Mouse (Mus musculus) lung, adult 10 weeks (tissue): ENCODE results near the gene Tmprss3. TPM values are rescaled to one million over a fixed set of nuclear protein-coding genes. Genes with fewer than 3 reads are reported as not detected.

Experiments used
- polyA plus RNA-seq: library from polyadenylated mRNA; stranded (reverse); fragments of 350-450 nt; fragmentation: Illumina TruSeq; extraction: RNeasy Lipid Tissue Mini Kit (QIAGEN cat#74804); gene quantifications from one replicate; pipeline ENCODE4 v1.2.3, GENCODE M21; 2014; ENCODE audit warnings: low read depth, low replicate concordance; ENCODE audit not compliant: insufficient read depth

The Tmprss3 gene
- not detected for polyA plus RNA-seq

GRCm38 (mm10) chr17:31198877-31199276, at the start of gene Tmprss3:
Tmprss3 (minus strand) TSS chr17:31198977.

GRCm38 (mm10) chr17:31207771-31208334, 9.1 kb upstream of the Tmprss3 start, which contains the start of gene Ubash3a:
Ubash3a (plus strand) TSS chr17:31207873.

GRCm38 (mm10) chr17:31165127-31165526, 33.6 kb downstream of the Tmprss3 start, which contains the start of gene Tff1:
Tff1 (minus strand) TSS chr17:31165277.

GRCm38 (mm10) chr17:31144040-31145037, 54.4 kb downstream of the Tmprss3 start, which contains the start of gene Tff2:
Tff2 (minus strand) TSS chr17:31144282.

GRCm38 (mm10) chr17:31129452-31129851, 69.3 kb downstream of the Tmprss3 start, which contains the start of gene Tff3:
Tff3 (minus strand) TSS chr17:31129646.

Other genes starting within 250 kb of the Tmprss3 start
- gene Umodl1, start 244.3 kb downstream of the Tmprss3 start, polyA plus RNA-seq: not detected
- gene Abcg1, start 141.3 kb downstream of the Tmprss3 start, polyA plus RNA-seq: 16.4 TPM
- not detected for gene Tff3, start 69.3 kb downstream of the Tmprss3 start, polyA plus RNA-seq
- 32.1 TPM for gene Tff2, start 54.7 kb downstream of the Tmprss3 start, polyA plus RNA-seq
- gene Tff1, start 33.7 kb downstream of the Tmprss3 start, polyA plus RNA-seq: not detected
- 1.0 TPM for gene Ubash3a, start 8.9 kb upstream of the Tmprss3 start, polyA plus RNA-seq
- gene Rsph1, start 78.4 kb upstream of the Tmprss3 start, polyA plus RNA-seq: 38.6 TPM
- gene Slc37a1, start 87.8 kb upstream of the Tmprss3 start, polyA plus RNA-seq: 14.7 TPM
- 37.4 TPM for gene Pde9a, start 187.2 kb upstream of the Tmprss3 start, polyA plus RNA-seq